Mouse (Mus musculus) adrenal gland, postnatal 14 days (tissue): ENCODE results near the gene Glipr2. TPM values are rescaled to one million over a fixed set of nuclear protein-coding genes. Genes with fewer than 3 reads are reported as not detected.

Experiments
- DNase-seq: peaks from one replicate; pipeline ENCODE4 v3.0.0; 2021; ENCODE audit warnings: mixed read lengths
- long read RNA-seq, 2 experiments: library from polyadenylated mRNA; stranded (forward); transcript quantifications; one replicate each; pipeline ENCODE4 v2.0.0; 2021
- total RNA-seq: library from RNA; stranded (reverse); gene quantifications from 2 replicates; pipeline ENCODE4 v1.2.3, GENCODE M21; 2021

Gene Glipr2
- total RNA-seq = 7.4 and 9.1 TPM in 2 replicates
- long read RNA-seq, experiment 1, transcript Glipr2-201 (5 exons, 2,320 nt) = major isoform, 12 of 14 reads
- long read RNA-seq, experiment 1, partial matches to known transcripts = 0 of 14 reads
- long read RNA-seq, experiment 1, other reads (novel, unspliced or antisense) = 1 of 14 reads
- long read RNA-seq, experiment 2, transcript Glipr2-201 (5 exons, 2,320 nt) = major isoform, 6 of 7 reads
- long read RNA-seq, experiment 2, partial matches to known transcripts = 0 of 7 reads
- long read RNA-seq, experiment 2, other reads (novel, unspliced or antisense) = 1 of 7 reads

DNA sequence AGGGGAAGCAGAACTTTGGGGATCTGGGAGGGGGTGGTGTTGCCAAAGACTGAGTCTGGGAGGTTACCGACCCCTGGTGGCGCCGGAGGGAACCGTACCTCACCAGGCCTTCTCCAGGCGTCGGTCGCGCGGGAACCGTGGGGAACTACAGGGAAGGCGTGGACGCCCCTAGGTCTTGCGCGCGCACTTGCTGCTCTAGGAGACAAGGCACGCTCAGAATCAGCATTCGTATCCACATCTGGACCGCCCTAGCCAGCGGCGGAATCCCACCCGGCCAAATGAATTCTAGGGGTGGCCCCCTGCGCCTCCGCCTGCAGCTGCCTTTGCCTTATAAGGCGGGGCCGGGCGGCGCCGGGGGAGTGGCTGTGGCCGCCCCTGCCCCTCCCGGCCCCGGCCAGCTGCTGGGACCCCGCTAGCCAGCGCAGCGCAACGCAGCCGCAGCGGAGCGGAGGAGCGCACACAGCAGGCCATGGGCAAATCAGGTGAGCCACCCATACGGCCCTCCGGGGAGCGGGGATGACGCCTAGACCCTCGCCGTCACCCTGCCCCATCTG lies at the start of gene Glipr2:
Gene Glipr2, plus strand, starts transcription at position 110 of the 554 bp plus-strand sequence.
- DNase-seq = peak; percentile 91

- no peak for DNase-seq
Measured at GRCm38 (mm10) chr4:43918221-43918620, 39.0 kb upstream of the Glipr2 start.

DNA sequence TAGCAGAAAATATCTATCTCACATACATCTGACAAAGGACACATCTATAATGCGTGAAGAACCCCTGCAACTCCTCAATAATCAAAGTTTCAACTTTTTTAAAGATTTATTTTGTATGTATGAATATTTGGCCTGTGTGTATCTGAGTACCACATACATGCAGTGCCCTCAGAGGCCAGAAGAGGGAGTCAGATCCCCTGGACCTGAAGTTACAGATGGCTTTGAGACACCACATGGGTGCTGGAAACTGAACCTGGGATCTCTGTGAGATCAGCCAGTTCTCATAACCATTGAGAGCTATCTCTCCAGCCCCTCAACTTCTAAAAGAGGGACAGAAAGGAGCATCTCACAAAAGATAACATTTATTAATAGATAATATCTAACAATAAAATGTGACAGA lies 36.6 kb upstream of the Glipr2 start:
- DNase-seq = no peak

GRCm38 (mm10) chr4:43925125-43925524 lies 32.1 kb upstream of the Glipr2 start:
- DNase-seq = no peak

DNA sequence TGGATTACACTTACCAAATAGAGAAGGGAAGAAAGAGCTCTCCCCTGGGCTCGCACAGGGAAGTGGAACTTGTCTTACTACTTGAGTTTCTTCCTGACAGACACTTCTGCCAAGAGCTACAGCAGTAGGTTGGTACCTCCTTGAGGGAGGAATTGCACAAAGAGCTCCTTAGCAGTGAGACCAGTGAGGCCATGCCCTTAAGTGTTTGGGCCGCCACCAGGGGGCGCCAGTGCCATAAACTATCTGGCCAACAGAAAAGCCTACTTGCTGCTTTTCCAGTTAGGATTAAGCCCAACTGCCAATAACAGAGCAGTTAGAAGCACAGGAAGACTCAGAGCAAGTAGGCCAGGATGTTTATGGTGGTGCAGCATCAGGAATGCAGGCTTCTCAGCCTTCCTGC lies 31.4 kb upstream of the Glipr2 start:
- peak; percentile 91 for DNase-seq

- DNase-seq = peak; percentile 54
Measured at GRCm38 (mm10) chr4:43927826-43928225, 29.4 kb upstream of the Glipr2 start.

- no peak for DNase-seq
Measured at GRCm38 (mm10) chr4:43931877-43932276, 25.3 kb upstream of the Glipr2 start.

- no peak for DNase-seq
Measured at GRCm38 (mm10) chr4:43936186-43936585, 21.0 kb upstream of the Glipr2 start.

- DNase-seq = no peak
Measured at GRCm38 (mm10) chr4:43936749-43937674, 20.2 kb upstream of the Glipr2 start.

DNA sequence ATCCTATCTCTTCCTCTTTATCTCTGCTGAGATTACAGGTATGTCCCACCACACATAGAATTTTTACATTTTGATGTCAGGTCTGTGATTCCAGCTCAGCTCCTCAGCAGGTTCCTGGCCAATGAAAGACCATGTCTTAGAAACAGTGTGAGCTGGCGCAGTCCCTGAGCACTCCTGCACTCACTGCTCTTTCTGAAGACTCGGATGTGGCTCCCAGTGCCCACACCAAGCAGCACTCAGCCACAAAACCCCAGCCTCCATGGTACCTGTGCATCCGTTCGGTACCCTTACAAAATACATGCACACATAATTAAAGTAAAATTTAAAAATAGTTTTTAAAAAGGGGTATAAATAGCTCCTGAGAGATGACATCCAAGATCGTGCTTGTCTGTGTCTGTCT lies 15.9 kb upstream of the Glipr2 start:
- no peak for DNase-seq

DNA sequence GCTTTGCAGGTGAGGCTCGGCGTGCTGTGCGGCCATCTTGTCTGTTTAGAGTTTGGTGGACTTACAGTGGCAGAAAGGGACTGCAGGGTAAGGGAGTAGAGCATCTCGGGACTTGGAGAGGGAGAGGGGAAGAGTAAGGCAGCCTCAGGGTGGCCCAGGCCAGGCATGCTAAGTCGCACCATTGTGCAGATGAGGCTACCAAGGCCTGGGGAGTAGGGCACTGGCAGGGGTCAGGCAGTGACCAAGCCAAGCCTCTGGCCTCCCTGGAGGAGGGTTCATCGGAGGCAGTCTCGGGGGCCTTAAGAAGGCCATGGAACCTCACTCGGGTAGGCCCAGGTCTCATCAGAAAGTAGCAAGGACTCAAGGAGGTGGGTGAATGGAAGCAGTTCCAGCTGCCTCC lies 14.8 kb upstream of the Glipr2 start:
- no peak for DNase-seq

DNA sequence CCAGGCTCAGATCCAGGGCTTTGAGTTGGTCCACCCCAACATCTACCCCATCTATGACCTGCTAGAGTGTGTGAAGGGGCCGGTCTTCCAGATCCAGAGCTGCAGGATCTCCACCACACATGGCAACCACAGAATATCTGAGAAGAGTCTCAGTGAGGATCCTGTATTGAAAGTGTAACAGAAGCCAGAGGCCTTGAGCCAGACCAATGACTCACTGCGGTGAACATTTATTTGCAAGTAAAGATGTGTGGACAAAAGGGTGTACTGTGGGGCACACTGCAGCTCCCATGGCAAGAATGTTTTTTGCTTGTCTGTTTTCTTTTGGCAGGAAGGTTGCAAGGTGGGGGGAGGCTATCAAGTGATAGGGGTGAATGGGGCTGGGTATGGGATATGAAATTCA lies 9.6 kb upstream of the Glipr2 start:
- DNase-seq = peak; percentile 40

GRCm38 (mm10) chr4:43957846-43958461 lies 753 bp downstream of the Glipr2 start:
- peak; percentile 53 for DNase-seq

DNA sequence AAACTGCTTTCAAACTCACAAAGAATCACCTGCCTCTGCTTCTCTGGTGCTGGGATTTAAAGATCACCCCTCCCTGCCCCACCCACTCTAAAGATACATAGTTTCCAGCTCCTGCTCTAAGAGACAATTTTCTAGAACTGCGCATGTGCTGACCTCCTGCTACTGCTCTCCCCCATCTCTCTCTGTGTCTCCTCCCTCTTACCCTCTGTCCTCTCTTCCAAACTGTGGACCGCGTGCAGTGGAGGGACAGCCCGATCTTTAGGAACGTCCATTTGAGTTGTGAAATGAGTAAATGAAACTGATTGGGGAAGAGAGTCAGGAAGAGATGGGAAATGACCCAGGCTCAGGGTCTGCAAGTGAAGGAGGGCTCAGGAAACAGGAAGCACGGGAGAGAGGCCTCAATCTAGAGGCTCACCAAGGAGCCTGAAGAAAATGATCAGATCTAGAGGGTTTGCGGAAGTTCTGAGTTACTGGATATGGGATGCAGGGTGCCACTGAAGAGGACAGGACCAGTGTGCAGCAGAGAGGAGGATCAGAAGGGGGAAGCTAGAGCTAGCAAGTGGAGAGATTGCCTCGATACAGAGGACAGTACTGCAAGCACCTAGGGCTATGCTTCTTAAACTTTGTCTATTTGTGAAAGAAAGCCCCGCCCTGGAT lies 2.5 kb downstream of the Glipr2 start:
- no peak for DNase-seq

DNA sequence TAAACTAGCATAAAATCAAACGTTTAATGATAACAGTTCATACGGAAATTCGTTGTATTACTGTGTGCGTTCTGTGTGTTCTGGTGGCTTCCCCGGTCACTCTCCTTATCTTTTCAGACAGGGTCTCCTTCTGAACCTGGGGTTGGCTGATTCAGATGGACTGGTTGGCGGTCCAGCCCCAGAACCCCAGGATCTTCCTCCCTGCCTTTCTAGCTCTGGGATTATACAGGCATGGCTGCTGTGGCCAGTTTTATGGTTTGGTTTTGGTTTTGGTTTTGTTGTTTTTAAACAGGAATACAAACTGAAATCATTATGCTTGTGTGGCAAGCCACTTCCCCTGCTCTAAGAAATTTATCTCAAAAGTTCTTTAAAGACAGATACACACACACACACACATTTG lies 3.0 kb downstream of the Glipr2 start:
- DNase-seq = no peak

- DNase-seq = peak; percentile 58
Measured at GRCm38 (mm10) chr4:43964326-43964833, 7.2 kb downstream of the Glipr2 start.

GRCm38 (mm10) chr4:43964951-43965684 lies 7.9 kb downstream of the Glipr2 start:
- peak; percentile 54 for DNase-seq

GRCm38 (mm10) chr4:43965856-43966535 lies 8.8 kb downstream of the Glipr2 start:
- no peak for DNase-seq

DNA sequence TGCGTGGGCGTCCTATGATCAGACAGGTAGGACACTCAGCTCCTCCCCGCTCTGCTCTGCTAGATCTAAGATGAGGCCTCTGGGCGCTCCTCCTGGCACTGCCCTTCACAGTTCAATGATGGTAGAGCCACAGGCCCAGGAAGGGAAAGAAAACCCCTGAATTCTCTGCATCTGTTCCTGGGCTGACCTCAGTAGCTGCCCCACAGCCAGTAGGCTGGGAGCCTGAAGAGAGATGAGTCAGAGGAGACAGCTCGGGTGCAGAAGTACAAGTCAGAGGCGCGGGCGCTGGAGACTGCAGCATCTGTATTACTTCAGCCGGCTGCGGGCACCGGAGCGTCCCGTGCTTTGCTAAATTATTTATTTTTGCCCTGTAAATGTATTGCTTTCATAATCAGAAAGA lies 11.4 kb downstream of the Glipr2 start:
- DNase-seq = peak; percentile 87

DNA sequence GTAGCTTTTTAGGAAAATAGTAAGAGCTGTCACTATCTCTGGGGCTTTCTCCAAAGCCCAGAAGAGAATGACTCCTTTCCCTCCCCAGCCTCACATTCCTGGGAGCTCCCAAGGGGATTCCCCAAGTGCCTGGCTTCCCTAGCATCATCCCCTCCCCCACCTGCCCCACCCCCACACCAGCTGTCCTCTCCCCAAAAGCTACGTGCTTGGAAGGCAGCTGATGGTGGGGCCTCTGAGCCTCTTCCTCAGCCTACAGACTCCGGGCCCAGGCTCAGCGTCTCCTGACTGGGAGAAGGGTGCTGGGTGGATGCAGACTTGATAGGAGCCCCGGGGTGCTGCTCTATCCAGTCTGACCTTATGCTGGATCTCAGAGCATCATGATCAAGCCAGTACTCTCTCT lies 12.2 kb downstream of the Glipr2 start:
- no peak for DNase-seq
